Mouse (Mus musculus) hindbrain, embryonic 13.5 days (tissue): ENCODE results near the gene Pmf1. TPM values are rescaled to one million over a fixed set of nuclear protein-coding genes. Genes with fewer than 3 reads are reported as not detected.
A peak's percentile ranks its signal among the peaks of the same experiment; 100 is the strongest.

ENCODE experiments used
- ATAC-seq: fragments of 200-750 bp; cut with Nextera tagmentation; 2 replicates; pipeline ENCODE4 v1.8.0; 2017; ENCODE audit warnings: moderate TSS enrichment; ENCODE audit not compliant: low FRiP score
- H3K27ac ChIP-seq: fragments of 300-500 bp; sonication (generic); 2 replicates; pipeline ENCODE4 v1.5.1; 2015; ENCODE audit warnings: inconsistent platforms, mild to moderate bottlenecking, moderate library complexity
- H3K27me3 ChIP-seq: fragments of 300-500 bp; sonication (generic); 2 replicates; pipeline ENCODE4 v1.6.1; 2015; ENCODE audit warnings: mild to moderate bottlenecking, inconsistent platforms
- H3K36me3 ChIP-seq: fragments of 300-500 bp; sonication (generic); 2 replicates; pipeline ENCODE4 v1.6.1; 2015; ENCODE audit warnings: mild to moderate bottlenecking, inconsistent platforms
- H3K4me1 ChIP-seq: fragments of 300-500 bp; sonication (generic); replicated peaks from 2 replicates; pipeline ENCODE4 v1.6.1; 2015; ENCODE audit warnings: inconsistent platforms
- H3K4me2 ChIP-seq: fragments of 300-500 bp; sonication (generic); 2 replicates; pipeline ENCODE4 v1.6.1; 2015; ENCODE audit warnings: inconsistent platforms, mild to moderate bottlenecking, moderate library complexity
- H3K4me3 ChIP-seq: fragments of 300-500 bp; sonication (generic); 2 replicates; pipeline ENCODE4 v1.5.1; 2015; ENCODE audit warnings: mild to moderate bottlenecking, inconsistent platforms
- H3K9ac ChIP-seq: fragments of 300-500 bp; sonication (generic); 2 replicates; pipeline ENCODE4 v1.6.1; 2015; ENCODE audit warnings: mild to moderate bottlenecking, inconsistent platforms
- H3K9me3 ChIP-seq: fragments of 300-500 bp; sonication (generic); 2 replicates; pipeline ENCODE4 v1.6.1; 2016; ENCODE audit warnings: inconsistent platforms
- WGBS: fragments of 180-500 bp; shearing (Covaris S2); methylation state at CpG from one replicate; pipeline ENCODE4 v1.1.7; 2015; 5-methylcytosine and 5-hydroxymethylcytosine counted together
- polyA plus RNA-seq: library from polyadenylated mRNA; unstranded; fragments of >200 nt; fragmentation: Nextera tagmentation; extraction: Ambion mirVana; gene quantifications from 2 replicates; pipeline ENCODE4 v1.2.1, GENCODE M21; 2015

The Pmf1 gene
- 36.9 and 37.8 TPM in 2 replicates for polyA plus RNA-seq

GRCm38 (mm10) chr3:88409741-88410644 lies at the start of gene Pmf1:
Pmf1 (minus strand) TSS chr3:88410331.
- peaks cover 40% of the 10 kb centered on the region for H3K36me3 ChIP-seq
- ATAC-seq = peak; percentile 94
- H3K9me3 ChIP-seq = no peaks in the 10 kb centered on the region
- no peaks in the 10 kb centered on the region for H3K27me3 ChIP-seq
- peak within 1 kb of the TSS; percentile 76 for H3K4me2 ChIP-seq
- peak within 1 kb of the TSS; percentile 61 for H3K4me3 ChIP-seq
- H3K27ac ChIP-seq = peak within 1 kb of the TSS; percentile 92
- H3K9ac ChIP-seq = peak within 1 kb of the TSS; percentile 83
- WGBS = under 1% methylated on average over 54 of the region's 54 CpGs
- peaks cover 27% of the 10 kb centered on the region for H3K4me1 ChIP-seq

DNA sequence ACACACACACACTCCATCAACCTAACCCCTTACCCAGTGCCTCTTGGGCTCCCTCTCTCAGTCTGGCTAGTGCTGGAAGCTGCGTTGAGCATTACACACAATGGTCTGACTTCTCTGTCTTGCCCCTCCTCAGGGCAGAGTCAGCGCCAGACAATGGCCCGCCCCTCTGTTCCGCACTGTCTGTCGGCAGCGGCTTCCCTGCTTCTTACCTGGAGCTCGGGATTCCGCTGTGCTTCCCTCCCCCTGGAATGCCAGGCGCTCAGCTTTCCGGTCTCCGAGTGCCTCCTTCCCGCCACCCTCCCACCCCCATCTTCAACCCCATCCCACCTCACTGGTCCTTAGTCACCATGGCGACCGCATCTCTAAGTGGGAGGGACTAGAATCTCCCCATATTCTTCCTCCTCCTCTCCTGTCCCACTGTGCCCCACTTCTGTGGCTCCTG lies 48.7 kb upstream of the Pmf1 start:
- Histone ChIP-seq H3K4me1 (peaks cover 48% of the 10 kb centered on the region), H3K9ac (peak overlapping the region; percentile 82), H3K27me3 (0 out of 2 replicates have a peak, but pooled peaks cover 5% of the 10 kb centered on the region), H3K4me3 (peak overlapping the region; percentile 50), H3K36me3 (peaks cover 11% of the 10 kb centered on the region), H3K27ac (peak overlapping the region; percentile 88), H3K4me2 (peak overlapping the region; percentile 84), H3K9me3 (no peaks in the 10 kb centered on the region)
- ATAC-seq = peak; percentile 80
- WGBS = 2% methylated on average over 14 of the region's 14 CpGs

DNA sequence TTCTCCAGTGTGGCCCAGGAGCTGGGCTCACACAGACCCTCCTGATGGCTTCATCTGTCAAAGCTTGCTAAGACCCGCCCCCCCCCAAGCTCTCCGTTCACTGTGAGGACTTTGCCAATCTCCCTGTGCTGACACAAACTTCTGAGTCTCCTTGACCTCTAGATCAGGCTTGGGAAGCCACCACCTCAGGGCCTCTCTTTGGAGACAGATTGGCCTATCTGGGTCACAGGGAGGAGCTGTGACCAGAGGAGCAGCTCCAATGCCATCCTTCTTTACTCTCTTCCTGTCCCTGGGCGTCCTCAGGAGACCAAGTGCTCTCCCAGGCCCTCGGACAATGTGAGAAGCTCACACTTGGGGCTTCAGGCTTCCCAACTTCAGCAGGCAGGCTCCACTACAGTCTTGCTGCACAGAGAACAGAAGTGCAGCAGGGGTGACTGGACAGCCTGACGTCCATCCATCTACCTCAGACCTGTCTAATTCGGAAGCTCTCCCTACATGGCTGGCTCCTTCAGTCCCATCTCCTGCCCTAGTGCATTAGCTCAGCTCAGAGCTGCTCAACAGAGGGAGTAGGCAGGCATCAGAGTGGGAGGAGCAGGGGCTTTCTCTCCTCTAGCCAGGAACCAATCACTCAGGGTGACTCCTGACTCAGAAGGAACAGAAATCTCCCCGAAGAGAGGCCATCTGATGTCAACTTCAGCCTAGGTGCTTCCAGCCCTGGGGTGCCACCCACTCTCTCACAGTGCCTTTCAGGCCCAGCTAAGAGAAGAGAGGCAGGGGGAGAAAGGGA lies 46.8 kb upstream of the Pmf1 start:
- H3K4me3 ChIP-seq = peak overlapping the region; percentile 50
- peaks cover 10% of the 10 kb centered on the region; the same call in 1 of the 2 replicates for H3K27me3 ChIP-seq
- H3K4me1 ChIP-seq = peaks cover 48% of the 10 kb centered on the region
- no peak for ATAC-seq
- peak overlapping the region; percentile 88; the same call in 1 of the 2 replicates for H3K27ac ChIP-seq
- peak overlapping the region; percentile 82 for H3K9ac ChIP-seq
- H3K9me3 ChIP-seq = no peaks in the 10 kb centered on the region
- H3K4me2 ChIP-seq = peak overlapping the region; percentile 84
- peaks cover 27% of the 10 kb centered on the region for H3K36me3 ChIP-seq
- 70% methylated on average over 7 of the region's 7 CpGs for WGBS

DNA sequence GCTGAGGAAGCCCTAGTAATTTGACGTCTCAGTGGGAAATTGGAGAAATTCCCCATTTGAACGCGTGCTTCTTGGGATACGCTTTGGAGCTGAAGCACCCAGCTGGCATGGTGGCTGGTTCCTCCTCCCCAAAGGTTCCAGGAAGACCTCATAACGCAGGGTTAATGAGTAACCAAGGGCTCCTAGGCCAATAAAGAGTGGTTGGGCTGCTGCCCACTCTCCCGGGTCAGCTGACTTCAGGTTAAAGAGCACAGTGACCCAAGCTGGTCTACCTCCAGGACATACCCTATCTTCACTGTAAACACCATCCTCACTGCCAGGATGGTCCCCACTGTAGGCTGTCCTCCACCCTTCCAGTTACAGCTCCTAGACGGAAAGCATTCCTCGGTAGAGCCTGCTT lies 46.2 kb upstream of the Pmf1 start:
- 80% methylated on average over 8 of the region's 8 CpGs for WGBS
- Histone ChIP-seq H3K27ac (no peak overlapping the region), H3K4me2 (peak overlapping the region; percentile 84)

GRCm38 (mm10) chr3:88455588-88456264 lies 45.6 kb upstream of the Pmf1 start:
- no peak for ATAC-seq
- Histone ChIP-seq H3K27ac (no peak overlapping the region), H3K4me2 (no peak overlapping the region), H3K9me3 (no peaks in the 10 kb centered on the region), H3K27me3 (peaks cover 14% of the 10 kb centered on the region), H3K4me1 (peaks cover 40% of the 10 kb centered on the region), H3K36me3 (peaks cover 39% of the 10 kb centered on the region), H3K4me3 (no peak overlapping the region), H3K9ac (peak overlapping the region; percentile 58)
- WGBS = 82% methylated on average over 18 of the region's 18 CpGs

More for the DNA sequence above, 46.2 kb upstream of the Pmf1 start:
- no peaks in the 10 kb centered on the region for H3K9me3 ChIP-seq
- H3K27me3 ChIP-seq = peaks cover 10% of the 10 kb centered on the region
- H3K36me3 ChIP-seq = peaks cover 33% of the 10 kb centered on the region
- H3K9ac ChIP-seq = peak overlapping the region; percentile 82; the same call in 1 of the 2 replicates
- ATAC-seq = no peak
- no peak overlapping the region for H3K4me3 ChIP-seq
- peaks cover 46% of the 10 kb centered on the region for H3K4me1 ChIP-seq

DNA sequence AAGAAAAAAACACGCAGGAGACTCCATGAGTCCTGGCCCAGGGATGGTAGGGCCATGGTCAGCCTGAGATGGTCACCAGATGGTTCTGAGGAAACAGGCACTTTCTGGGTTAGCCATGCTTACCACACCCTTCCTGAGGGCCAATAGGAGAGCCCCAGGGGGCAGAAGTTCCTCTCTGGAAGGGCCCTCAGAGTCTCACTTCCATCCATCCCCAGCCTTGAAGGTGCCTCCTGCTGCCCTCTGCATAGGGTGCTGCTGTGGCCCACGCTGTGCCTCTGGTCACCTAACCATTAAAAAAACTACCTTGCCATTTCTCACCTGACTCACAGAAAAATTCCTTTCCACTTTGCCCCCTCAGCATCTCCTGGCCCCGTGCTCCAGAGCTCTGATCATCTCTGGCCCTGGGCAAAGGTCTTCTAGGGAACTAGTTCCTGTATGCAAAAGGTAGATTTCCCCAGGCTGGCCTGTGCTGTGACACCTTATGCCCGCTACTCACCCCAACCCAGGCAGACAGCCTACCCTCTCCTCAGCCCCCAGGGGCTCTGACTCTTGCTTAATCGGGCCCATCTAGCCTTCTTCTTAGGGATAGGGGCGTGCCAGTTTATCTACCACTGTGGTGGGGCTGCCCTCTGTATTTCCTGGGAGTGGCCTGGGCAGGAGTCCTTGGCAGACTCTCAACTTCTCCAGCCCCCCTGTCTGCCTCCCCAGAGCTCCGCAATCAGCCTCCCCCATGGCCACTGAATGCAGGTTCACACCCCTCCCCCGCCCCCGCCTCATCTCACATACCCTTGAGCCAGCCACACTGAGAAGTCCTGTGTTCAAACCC lies 44.8 kb upstream of the Pmf1 start:
- H3K36me3 ChIP-seq = peaks cover 47% of the 10 kb centered on the region
- WGBS = 62% methylated on average over 9 of the region's 9 CpGs
- no peaks in the 10 kb centered on the region for H3K9me3 ChIP-seq
- peaks cover 20% of the 10 kb centered on the region for H3K27me3 ChIP-seq
- H3K4me2 ChIP-seq = no peak overlapping the region
- H3K4me3 ChIP-seq = no peak overlapping the region
- ATAC-seq = no peak
- H3K4me1 ChIP-seq = peaks cover 40% of the 10 kb centered on the region
- H3K9ac ChIP-seq = peak overlapping the region; percentile 58
- H3K27ac ChIP-seq = no peak overlapping the region

DNA sequence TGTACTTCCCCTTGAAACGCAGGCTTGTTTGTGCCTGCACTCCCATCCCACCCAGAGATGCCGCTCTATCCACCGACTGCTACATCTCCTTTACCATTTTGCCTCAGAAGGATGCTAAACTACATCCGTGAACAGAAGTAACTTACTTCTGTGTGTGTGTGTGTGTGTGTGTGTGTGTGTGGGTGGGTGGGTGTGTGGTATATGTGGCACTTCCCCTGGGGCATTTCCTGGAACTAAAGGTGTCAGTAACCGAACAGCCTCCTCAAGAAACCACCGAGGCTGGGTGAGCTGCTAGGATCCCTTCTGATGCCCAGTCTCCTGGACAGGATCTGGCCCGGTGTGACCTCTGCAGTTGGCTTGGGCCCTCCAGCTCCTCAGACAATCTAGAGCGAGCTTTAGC lies 43.9 kb upstream of the Pmf1 start:
- Histone ChIP-seq H3K4me1 (peaks cover 46% of the 10 kb centered on the region), H3K4me2 (no peak overlapping the region), H3K27ac (no peak overlapping the region), H3K36me3 (peaks cover 57% of the 10 kb centered on the region), H3K27me3 (peaks cover 23% of the 10 kb centered on the region), H3K9me3 (no peaks in the 10 kb centered on the region), H3K9ac (no peak overlapping the region), H3K4me3 (no peak overlapping the region)
- 83% methylated on average over 8 of the region's 8 CpGs for WGBS
- ATAC-seq = no peak

DNA sequence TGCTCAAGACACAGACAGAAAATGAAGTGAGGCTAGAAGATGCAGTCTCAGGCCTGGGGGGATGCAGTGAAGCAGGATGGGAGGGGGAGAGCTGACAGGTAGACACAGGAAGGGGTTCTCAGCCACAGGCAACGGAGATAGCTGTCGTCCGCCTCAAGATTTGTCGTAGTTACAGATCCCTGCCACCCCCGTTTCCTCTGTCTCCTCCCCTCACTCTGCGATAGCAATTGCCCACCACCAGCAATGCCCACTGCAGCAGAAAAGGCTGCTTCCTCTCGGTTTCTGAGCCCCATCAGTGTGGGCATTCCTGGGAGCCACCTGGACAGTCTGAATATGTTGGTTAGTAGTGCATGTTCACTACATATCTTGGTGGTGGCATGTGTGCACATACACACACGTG lies 43.2 kb upstream of the Pmf1 start:
- Histone ChIP-seq H3K4me2 (no peak overlapping the region), H3K36me3 (peaks cover 61% of the 10 kb centered on the region), H3K9me3 (no peaks in the 10 kb centered on the region), H3K4me1 (peaks cover 41% of the 10 kb centered on the region), H3K27ac (no peak overlapping the region), H3K9ac (no peak overlapping the region), H3K27me3 (peaks cover 24% of the 10 kb centered on the region), H3K4me3 (no peak overlapping the region)
- no peak for ATAC-seq
- 63% methylated on average over 8 of the region's 8 CpGs for WGBS

DNA sequence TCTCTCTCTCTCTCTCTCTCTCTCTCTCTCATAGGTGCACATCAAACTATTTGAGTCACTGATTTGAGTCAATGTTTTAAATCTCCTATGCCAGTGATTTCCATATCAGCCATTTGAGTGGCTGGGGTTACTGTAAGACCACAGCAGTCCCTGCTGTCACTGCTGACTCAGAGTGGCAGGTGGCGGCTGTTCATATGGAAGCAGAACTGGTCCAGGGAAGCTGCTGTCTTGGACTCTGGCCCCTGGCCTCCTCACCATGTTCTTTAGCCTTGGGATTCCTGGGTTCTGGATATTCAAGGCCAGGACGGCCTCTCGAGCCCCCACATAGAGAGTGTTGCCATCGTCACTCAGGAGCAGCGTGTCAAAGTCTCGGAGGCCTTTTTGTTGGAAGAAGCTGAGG lies 42.6 kb upstream of the Pmf1 start:
- no peaks in the 10 kb centered on the region for H3K9me3 ChIP-seq
- H3K4me1 ChIP-seq = peaks cover 35% of the 10 kb centered on the region
- peaks cover 67% of the 10 kb centered on the region for H3K36me3 ChIP-seq
- H3K27me3 ChIP-seq = peaks cover 29% of the 10 kb centered on the region
- H3K4me2 ChIP-seq = no peak overlapping the region
- H3K4me3 ChIP-seq = no peak overlapping the region
- WGBS = 74% methylated on average over 6 of the region's 6 CpGs
- 0 out of 2 replicates have a peak overlapping the region, but pooled peaks have one; percentile 5 for H3K9ac ChIP-seq
- no peak overlapping the region for H3K27ac ChIP-seq
- no peak for ATAC-seq

GRCm38 (mm10) chr3:88452246-88452645 lies 42.1 kb upstream of the Pmf1 start:
- no peak for ATAC-seq
- H3K27me3 ChIP-seq = peaks cover 29% of the 10 kb centered on the region
- H3K4me2 ChIP-seq = no peak overlapping the region
- peaks cover 72% of the 10 kb centered on the region for H3K36me3 ChIP-seq
- H3K9me3 ChIP-seq = no peaks in the 10 kb centered on the region
- no peak overlapping the region for H3K4me3 ChIP-seq
- H3K9ac ChIP-seq = no peak overlapping the region
- peaks cover 30% of the 10 kb centered on the region for H3K4me1 ChIP-seq
- H3K27ac ChIP-seq = no peak overlapping the region
- WGBS = 84% methylated on average over 5 of the region's 5 CpGs
